Mouse (Mus musculus) CH12.LX (cell line): ENCODE results near the gene Babam1. TPM values are rescaled to one million over a fixed set of nuclear protein-coding genes. Genes with fewer than 3 reads are reported as not detected.

Experiments
- DNase-seq: peaks from one replicate; pipeline ENCODE4 v3.0.0-alpha.2; 2013; ENCODE audit errors: extremely low read depth
- H3K27ac ChIP-seq: 2 replicates; pipeline ENCODE4 v1.5.1; 2012; ENCODE audit warnings: low read depth, mild to moderate bottlenecking, control low read depth, moderate library complexity; ENCODE audit not compliant: insufficient read depth
- H3K27me3 ChIP-seq: replicated peaks from 2 replicates; pipeline ENCODE3; 2012; ENCODE audit warnings: inconsistent platforms
- H3K36me3 ChIP-seq, 2 experiments: replicated peaks in 1 of 2; 2 replicates each; pipeline versions ENCODE3 to v1.6.1; 2012; ENCODE audit warnings: inconsistent platforms in 1 of 2, low read length in 1 of 2, mild to moderate bottlenecking in 1 of 2, mixed read lengths in 1 of 2, moderate library complexity in 1 of 2; ENCODE audit not compliant: control insufficient read depth in 1 of 2, insufficient read depth in 1 of 2
- H3K4me1 ChIP-seq, 2 experiments: 2 replicates each; pipeline ENCODE4 v1.6.1; 2012; ENCODE audit warnings: inconsistent platforms in 1 of 2, moderate library complexity in 1 of 2; ENCODE audit not compliant: insufficient read depth in 2 of 2, control insufficient read depth in 1 of 2
- H3K4me2 ChIP-seq: 2 replicates; pipeline ENCODE4 v1.6.1; 2012; ENCODE audit warnings: low read depth, mild to moderate bottlenecking, control low read depth; ENCODE audit not compliant: poor library complexity, insufficient read depth, severe bottlenecking
- H3K4me3 ChIP-seq, 3 experiments: fragments of 150-350 bp in 1 of 3; sonication (generic) in 1 of 3; replicated peaks in 1 of 3; 2 replicates each; pipeline versions ENCODE3 to v1.5.1; 2011 to 2012; ENCODE audit warnings: low read depth in 2 of 3, low read length in 2 of 3, mild to moderate bottlenecking in 2 of 3, moderate library complexity in 2 of 3, control low read depth in 1 of 3, improper control_type of control experiment in 1 of 3, inconsistent platforms in 1 of 3, mixed read lengths in 1 of 3; ENCODE audit not compliant: poor library complexity in 1 of 3
- H3K79me2 ChIP-seq: replicated peaks from 2 replicates; pipeline ENCODE4 v1.6.1; 2012; ENCODE audit warnings: mild to moderate bottlenecking, moderate library complexity; ENCODE audit not compliant: control insufficient read depth, poor library complexity, insufficient read depth, severe bottlenecking; ENCODE audit errors: extremely low read depth
- H3K9ac ChIP-seq: 2 replicates; pipeline ENCODE4 v1.6.1; 2012; ENCODE audit warnings: low read depth, mild to moderate bottlenecking, control low read depth, moderate library complexity; ENCODE audit not compliant: insufficient read depth
- H3K9me3 ChIP-seq: replicated peaks from 2 replicates; pipeline ENCODE3; 2012; ENCODE audit warnings: low read length, inconsistent platforms, mixed read lengths
- BHLHE40 ChIP-seq: IDR thresholded peaks from 2 replicates; pipeline ENCODE4 v1.6.1; 2011; ENCODE audit warnings: mild to moderate bottlenecking, low read depth, low read length, improper control_type of control experiment
- GABPA ChIP-seq: IDR thresholded peaks from 2 replicates; pipeline ENCODE4 v1.6.1; 2012; ENCODE audit warnings: low read depth, low read length, improper control_type of control experiment, inconsistent platforms; ENCODE audit not compliant: insufficient replicate concordance
- HCFC1 ChIP-seq: IDR thresholded peaks from 2 replicates; pipeline ENCODE4 v1.6.1; 2012; ENCODE audit warnings: low read depth, mild to moderate bottlenecking, inconsistent platforms, low read length, improper control_type of control experiment
- JUND ChIP-seq: conservative IDR thresholded peaks from 2 replicates; pipeline ENCODE4 v1.6.1; 2011; ENCODE audit warnings: low read depth, low read length, improper control_type of control experiment
- KAT2A ChIP-seq: IDR thresholded peaks from 2 replicates; pipeline ENCODE4 v1.6.1; 2012; ENCODE audit warnings: low read length, improper control_type of control experiment, inconsistent platforms; ENCODE audit not compliant: insufficient replicate concordance
- MAFK ChIP-seq: IDR thresholded peaks from 2 replicates; pipeline ENCODE4 v1.6.1; 2011; ENCODE audit warnings: low read length, improper control_type of control experiment; ENCODE audit not compliant: insufficient replicate concordance
- MAX ChIP-seq: IDR thresholded peaks from 2 replicates; pipeline ENCODE4 v1.6.1; 2011; ENCODE audit warnings: low read length, improper control_type of control experiment
- MEF2A ChIP-seq: IDR thresholded peaks from 2 replicates; pipeline ENCODE4 v1.6.1; 2014; ENCODE audit warnings: low read depth, mild to moderate bottlenecking, inconsistent platforms, low read length, improper control_type of control experiment, borderline replicate concordance
- NELFE ChIP-seq: IDR thresholded peaks from 2 replicates; pipeline ENCODE4 v1.6.1; 2011; ENCODE audit warnings: low read depth, low read length, improper control_type of control experiment
- POLR2A ChIP-seq: IDR thresholded peaks from 2 replicates; pipeline ENCODE4 v1.6.1; 2011; ENCODE audit warnings: low read depth, mild to moderate bottlenecking, improper control_type of control experiment, low read length
- RAD21 ChIP-seq: IDR thresholded peaks from 2 replicates; pipeline ENCODE4 v1.6.1; 2011; ENCODE audit warnings: low read depth, mild to moderate bottlenecking, low read length, improper control_type of control experiment, moderate library complexity
- TCF12 ChIP-seq: IDR thresholded peaks from 2 replicates; pipeline ENCODE4 v1.6.1; 2014; ENCODE audit warnings: low read depth, mild to moderate bottlenecking, inconsistent platforms, low read length, improper control_type of control experiment
- UBTF ChIP-seq: IDR thresholded peaks from 2 replicates; pipeline ENCODE4 v1.6.1; 2012; ENCODE audit warnings: low read depth, mild to moderate bottlenecking, inconsistent platforms, low read length, improper control_type of control experiment, moderate library complexity
- USF1 ChIP-seq: IDR thresholded peaks from 2 replicates; pipeline ENCODE4 v1.6.1; 2014; ENCODE audit warnings: low read depth, mild to moderate bottlenecking, inconsistent platforms, low read length, improper control_type of control experiment
- ZC3H11A ChIP-seq: IDR thresholded peaks from 2 replicates; pipeline ENCODE4 v1.6.1; 2012; ENCODE audit warnings: low read depth, mild to moderate bottlenecking, inconsistent platforms, low read length, improper control_type of control experiment
- ZKSCAN1 ChIP-seq: IDR thresholded peaks from 2 replicates; pipeline ENCODE4 v1.6.1; 2012; ENCODE audit warnings: low read depth, inconsistent platforms, low read length, improper control_type of control experiment, borderline replicate concordance
- ZMIZ1 ChIP-seq: IDR thresholded peaks from 2 replicates; pipeline ENCODE4 v1.6.1; 2012; ENCODE audit warnings: low read depth, mild to moderate bottlenecking, inconsistent platforms, low read length, improper control_type of control experiment
- dilution Hi-C: fragments of 300-500 bp; cut with MboI; formaldehyde crosslinking; loops from 2 replicates; pipeline ENCODE4 v1.14.3; 2020; ENCODE audit warnings: low sequenced_read_pairs; ENCODE audit not compliant: extremely low pct_unique_long_range_greater_than_20kb, extremely low pct_ligation_motif_present
- in situ Hi-C: fragments of 300-500 bp; cut with MboI; formaldehyde crosslinking; loops from 3 replicates; pipeline ENCODE4 v1.14.3; 2019; ENCODE audit warnings: low sequenced_read_pairs, low pct_ligation_motif_present, low pct_unique_long_range_greater_than_20kb, mixed read lengths
- polyA plus RNA-seq: library from polyadenylated mRNA; unstranded; fragments of >175 nt; gene quantifications from 2 replicates; pipeline ENCODE4 v1.2.1, GENCODE M21; 2012; ENCODE audit warnings: low read depth; ENCODE audit not compliant: insufficient read length
- total RNA-seq, 2 experiments: library from RNA; depleted of rRNA; stranded (reverse); fragments of 300-350 nt in 1 of 2; fragments of >200 nt in 1 of 2; gene quantifications; 2 replicates each; pipeline ENCODE4 v1.2.3; 2012 to 2014

Babam1 gene
- total and polyA plus RNA-seq, 3 experiments: 56.7 to 137 (median 67.3) TPM

DNA sequence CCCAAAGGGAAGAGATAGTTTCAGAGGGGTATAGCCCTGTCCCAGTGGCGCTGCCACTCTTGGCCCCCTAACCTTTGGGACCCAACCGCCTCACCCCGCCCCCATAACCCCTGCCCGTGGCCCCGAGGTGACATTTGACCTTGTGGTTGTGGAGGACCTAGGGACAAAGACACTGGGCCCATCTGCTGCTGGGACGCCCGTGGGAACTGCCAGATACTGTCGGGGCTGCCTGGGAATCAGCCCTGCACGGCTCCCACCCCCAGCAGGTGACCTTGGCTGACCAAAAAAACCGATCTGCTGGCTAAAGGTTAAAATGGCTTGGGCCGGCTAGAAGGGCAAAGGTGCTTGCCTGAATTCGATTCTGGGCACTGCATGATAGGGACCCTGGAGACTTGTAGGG lies 13.3 kb upstream of the Babam1 start:
- in situ Hi-C loops: no loop called here
- H3K9me3 ChIP-seq: no peaks in the 10 kb centered on the region
- no peak for TF ChIP-seq HCFC1
- TF ChIP-seq MEF2A: no peak
- no peak for TF ChIP-seq MAFK
- TF ChIP-seq NELFE: no peak
- TF ChIP-seq ZMIZ1: no peak
- TF ChIP-seq POLR2A: no peak
- no peak for TF ChIP-seq KAT2A
- TF ChIP-seq, all 38 proteins: peak for 0
- peaks cover 0 to 3% of the 10 kb centered on the region in 2 experiments for H3K36me3 ChIP-seq
- no peaks in the 10 kb centered on the region for H3K27me3 ChIP-seq
- no peak overlapping the region for H3K27ac ChIP-seq
- no peak overlapping the region for H3K9ac ChIP-seq
- no peak for DNase-seq
- H3K79me2 ChIP-seq: no peaks in the 10 kb centered on the region
- dilution Hi-C loops: no loop called here
- H3K4me1 ChIP-seq: peaks cover 15 to 45% of the 10 kb centered on the region in 2 experiments
- H3K4me2 ChIP-seq: no peak overlapping the region
- H3K4me3 ChIP-seq: no peak overlapping the region

DNA sequence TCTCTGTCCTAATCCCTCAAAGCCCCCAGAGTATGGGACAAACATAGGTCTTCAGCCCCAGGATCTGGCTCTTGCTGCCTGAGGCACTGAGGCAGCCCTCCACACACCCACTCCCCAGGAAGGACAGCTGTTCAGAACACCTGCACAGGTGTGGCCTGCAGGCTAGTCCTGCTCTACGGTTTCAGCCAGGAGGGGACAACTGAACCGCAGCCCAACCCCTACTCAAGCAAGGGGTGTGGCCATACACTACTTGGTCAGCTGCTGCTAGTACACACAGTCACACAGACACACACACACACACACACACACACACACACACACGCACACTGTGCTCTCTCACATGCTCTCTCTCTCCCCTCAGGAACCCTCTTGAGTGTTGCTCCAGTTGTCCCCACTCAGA lies 12.8 kb upstream of the Babam1 start:
- H3K27ac ChIP-seq: no peak overlapping the region
- dilution Hi-C loops (no loop called here), in situ Hi-C loops (no loop called here)
- H3K9ac ChIP-seq: no peak overlapping the region
- H3K79me2 ChIP-seq: no peaks in the 10 kb centered on the region
- peaks cover 15 to 41% of the 10 kb centered on the region in 2 experiments for H3K4me1 ChIP-seq
- H3K27me3 ChIP-seq: no peaks in the 10 kb centered on the region
- DNase-seq: no peak
- no peak for TF ChIP-seq TCF12
- TF ChIP-seq MAX: no peak
- TF ChIP-seq UBTF: no peak
- no peak for TF ChIP-seq JUND
- TF ChIP-seq GABPA: no peak
- TF ChIP-seq ZKSCAN1: no peak
- TF ChIP-seq ZC3H11A: no peak
- TF ChIP-seq BHLHE40: no peak
- no peak for TF ChIP-seq RAD21
- TF ChIP-seq USF1: no peak
- H3K36me3 ChIP-seq: no peaks in the 10 kb centered on the region
- no peak overlapping the region for H3K4me3 ChIP-seq
- no peak overlapping the region for H3K4me2 ChIP-seq
- no peaks in the 10 kb centered on the region for H3K9me3 ChIP-seq
